Comparison of ENCODE assay signal across 8 mouse cellular contexts in the genomic region with DNA sequence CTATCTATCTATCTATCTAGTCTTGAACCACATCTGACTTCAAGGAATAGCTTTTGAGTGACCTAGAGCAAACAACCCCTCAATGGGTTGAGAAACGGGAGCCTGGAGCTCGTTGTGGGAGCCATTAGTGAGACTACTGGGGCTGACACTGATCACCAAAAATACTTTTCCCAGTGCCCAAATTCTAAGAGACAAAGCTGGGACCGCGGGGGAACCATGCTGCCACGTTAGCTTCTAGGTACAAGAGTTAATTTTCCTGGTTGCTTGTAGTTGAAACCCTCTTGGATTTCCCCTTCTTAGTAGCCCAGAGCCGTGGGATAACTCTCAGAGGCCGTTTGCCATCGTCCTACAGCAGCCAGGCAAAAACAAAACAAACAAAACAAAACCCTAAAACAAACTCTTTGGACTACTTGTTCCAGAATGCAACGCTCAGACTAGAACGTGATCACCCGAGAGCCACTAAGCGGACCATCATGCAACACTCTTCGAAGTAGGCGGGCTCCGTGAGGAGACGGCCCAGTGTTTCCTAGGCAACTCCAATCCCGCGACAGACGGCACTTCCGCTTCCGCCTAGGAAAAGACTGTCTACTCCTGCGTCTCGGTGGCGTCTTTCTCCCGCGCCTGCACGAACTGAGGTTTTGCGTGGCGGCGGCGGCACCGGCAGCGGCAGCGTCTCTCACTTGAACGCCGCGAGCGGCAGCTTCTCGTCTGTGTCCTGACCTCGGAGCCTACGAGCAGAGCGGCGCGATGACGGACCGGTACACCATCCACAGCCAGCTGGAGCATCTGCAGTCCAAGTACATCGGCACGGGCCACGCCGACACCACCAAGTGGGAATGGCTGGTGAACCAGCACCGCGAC. TPM values are rescaled to one million over a fixed set of nuclear protein-coding genes. Genes with fewer than 3 reads are reported as not detected.
DNase-seq lines count a peak whose midpoint lies in the region; ATAC-seq and TF ChIP-seq lines count a peak whose summit lies in the region.

No protein-coding gene starts in this region.

- peaks cover 12% of the 10 kb centered on the region for H3K4me1 ChIP-seq in bone marrow macrophage, adult 2 months (ENCODE audit: control insufficient read depth, insufficient read depth, low read length)
- no peaks in the 10 kb centered on the region for H3K4me1 ChIP-seq in embryonic fibroblast, embryonic 13.5 days (ENCODE audit: control insufficient read depth, insufficient read depth, low read length)
- H3K4me1 ChIP-seq in kidney, embryonic 14.5 days (ENCODE audit: control insufficient read depth, insufficient read depth, low read length) = peaks cover 7% of the 10 kb centered on the region
- peaks cover 18% of the 10 kb centered on the region for H3K4me1 ChIP-seq in limb, embryonic 15.5 days

- no peaks in the 10 kb centered on the region for H3K36me3 ChIP-seq in kidney, embryonic 14.5 days (ENCODE audit: control insufficient read depth, insufficient read depth, low read length)
- peaks cover 11% of the 10 kb centered on the region; the same call in 1 of the 2 replicates for H3K36me3 ChIP-seq in limb, embryonic 15.5 days

- 4% methylated on average over 52 of the region's 52 CpGs for WGBS in kidney, embryonic 14.5 days
- 4% methylated on average over 52 of the region's 52 CpGs for WGBS in limb, embryonic 15.5 days

- H3K27ac ChIP-seq in bone marrow macrophage, adult 2 months (ENCODE audit: insufficient read depth, low read depth, low read length) = peak overlapping the region; percentile 45; the same call in 1 of the 2 replicates
- H3K27ac ChIP-seq in embryonic fibroblast, embryonic 13.5 days (ENCODE audit: insufficient read depth, low read length) = no peak overlapping the region
- no peak overlapping the region for H3K27ac ChIP-seq in kidney, embryonic 14.5 days (ENCODE audit: low read depth, low read length)
- H3K27ac ChIP-seq in limb, embryonic 15.5 days = peak overlapping the region; percentile 79

- no peaks in the 10 kb centered on the region for H3K27me3 ChIP-seq in kidney, embryonic 14.5 days (ENCODE audit: control insufficient read depth, insufficient read depth, low read length)
- H3K27me3 ChIP-seq in limb, embryonic 15.5 days = no peaks in the 10 kb centered on the region

- peak overlapping the region; percentile 88 for H3K9ac ChIP-seq in kidney, embryonic 14.5 days (ENCODE audit: low read depth, low read length)
- H3K9ac ChIP-seq in limb, embryonic 15.5 days = peak overlapping the region; percentile 72

- TF ChIP-seq CTCF in bone marrow macrophage, adult 2 months (IDR thresholded peaks at IDR 0.05; ENCODE audit: low read depth, low read length) = no peak
- TF ChIP-seq CTCF in embryonic fibroblast, embryonic 13.5 days (IDR thresholded peaks at IDR 0.05; ENCODE audit: borderline replicate concordance, insufficient read depth, low read length) = no peak

- H3K9me3 ChIP-seq in kidney, embryonic 14.5 days (ENCODE audit: control insufficient read depth, low read length) = no peaks in the 10 kb centered on the region
- no peaks in the 10 kb centered on the region for H3K9me3 ChIP-seq in limb, embryonic 15.5 days

- peak overlapping the region; percentile 92 for H3K4me3 ChIP-seq in bone marrow macrophage, adult 2 months (ENCODE audit: insufficient read depth, low read length)
- H3K4me3 ChIP-seq in embryonic fibroblast, embryonic 13.5 days (ENCODE audit: insufficient read depth, low read length) = peak overlapping the region; percentile 94
- H3K4me3 ChIP-seq in kidney, embryonic 14.5 days (ENCODE audit: low read length) = peak overlapping the region; percentile 72
- H3K4me3 ChIP-seq in limb, embryonic 15.5 days = peak overlapping the region; percentile 93

- DNase-seq in A20 (ENCODE audit: low read depth, low spot score) = peak; percentile 96
- peak; percentile 97 for DNase-seq in heart, adult 9 months (ENCODE audit: low spot score in 2 of 2)
- peak; percentile 91 to 92 for DNase-seq in monocyte, adult 2 months (ENCODE audit: low read depth in 1 of 2, low spot score in 2 of 2)
- peak; percentile 95 to 97 for DNase-seq in spleen, postnatal 36 days (ENCODE audit: low spot score in 2 of 2)

- H3K4me2 ChIP-seq in kidney, embryonic 14.5 days (replicated peaks; ENCODE audit: low read depth, low read length) = peak overlapping the region; percentile 81
- H3K4me2 ChIP-seq in limb, embryonic 15.5 days = peak overlapping the region; percentile 80

- TF ChIP-seq POLR2A in bone marrow macrophage, adult 2 months (IDR thresholded peaks at IDR 0.05; ENCODE audit: borderline replicate concordance, low read depth, low read length) = no peak
- peak; percentile 74 for TF ChIP-seq POLR2A in embryonic fibroblast, embryonic 13.5 days (IDR thresholded peaks at IDR 0.05; ENCODE audit: low read depth, low read length)

- peak; percentile 98 for ATAC-seq in kidney, embryonic 14.5 days (ENCODE audit: low FRiP score, low TSS enrichment)
- ATAC-seq in limb, embryonic 15.5 days (ENCODE audit: insufficient number of reproducible peaks, low FRiP score, low TSS enrichment, low read depth) = peak; percentile 98

RNA-seq across cellular contexts. Expression of a gene that starts 3.0 kb away (rescaled TPM):
- 17.1 and 18.9 TPM in 2 replicates for polyA plus RNA-seq in bone marrow macrophage, adult 2 months (2012; ENCODE audit: insufficient read depth, insufficient read length, missing spikeins)
- 10.4 and 12.0 TPM in 2 replicates for polyA plus RNA-seq in embryonic fibroblast, embryonic 13.5 days (2011; ENCODE audit: insufficient read length, low read depth, missing spikeins)
- polyA plus RNA-seq in kidney, embryonic 14.5 days (2014; fragmentation: Nextera tagmentation; extraction: Ambion mirVana) = 43.2 and 61.8 TPM in 2 replicates
- 34.8 and 36.3 TPM in 2 replicates for polyA plus RNA-seq in limb, embryonic 15.5 days (2015; fragmentation: Nextera tagmentation; extraction: Ambion mirVana)

RNA-seq across cellular contexts. Expression of a gene that starts 44.0 kb away (rescaled TPM):
- 4.0 and 7.9 TPM in 2 replicates for polyA plus RNA-seq in bone marrow macrophage, adult 2 months (2012; ENCODE audit: insufficient read depth, insufficient read length, missing spikeins)
- 5.1 and 6.8 TPM in 2 replicates for polyA plus RNA-seq in embryonic fibroblast, embryonic 13.5 days (2011; ENCODE audit: insufficient read length, low read depth, missing spikeins)
- polyA plus RNA-seq in kidney, embryonic 14.5 days (2014; fragmentation: Nextera tagmentation; extraction: Ambion mirVana) = 0.80 and 1.2 TPM in 2 replicates
- 5.6 and 6.7 TPM in 2 replicates for polyA plus RNA-seq in limb, embryonic 15.5 days (2015; fragmentation: Nextera tagmentation; extraction: Ambion mirVana)

RNA-seq across cellular contexts. Expression of a gene that starts 52.2 kb away (rescaled TPM):
- polyA plus RNA-seq in bone marrow macrophage, adult 2 months (2012; ENCODE audit: insufficient read depth, insufficient read length, missing spikeins) = 0.20 TPM in 1 of 2 replicates, not detected in the other
- polyA plus RNA-seq in embryonic fibroblast, embryonic 13.5 days (2011; ENCODE audit: insufficient read length, low read depth, missing spikeins) = 37.7 and 144 TPM in 2 replicates
- polyA plus RNA-seq in kidney, embryonic 14.5 days (2014; fragmentation: Nextera tagmentation; extraction: Ambion mirVana) = 116 and 125 TPM in 2 replicates
- polyA plus RNA-seq in limb, embryonic 15.5 days (2015; fragmentation: Nextera tagmentation; extraction: Ambion mirVana) = 204 and 225 TPM in 2 replicates

Comparison
In these comparisons a context has a peak if more than half of its experiments do, and no peak if none do; other contexts are left out.
1. H3K27ac ChIP-seq: peak in bone marrow macrophage, adult 2 months (single experiment) and limb, embryonic 15.5 days (single experiment); none in embryonic fibroblast, embryonic 13.5 days (single experiment) and kidney, embryonic 14.5 days (single experiment).
2. RNA of a gene that starts 52.2 kb away (polyA plus RNA-seq): 204 to 225 TPM in limb, embryonic 15.5 days, 37.7 to 144 TPM in embryonic fibroblast, embryonic 13.5 days and 116 to 125 TPM in kidney, embryonic 14.5 days; 0.20 TPM in bone marrow macrophage, adult 2 months; every median in the first group is over 10 times any median in the second.
3. Peak in every context shown above with its lines, with median percentiles within 50 percentile points of each other: DNase-seq and H3K4me3 ChIP-seq.